Comparison of ENCODE assay signal across 9 mouse cellular contexts in genomic region chr12:112012511-112013270, GRCm38 (mm10). TPM values are rescaled to one million over a fixed set of nuclear protein-coding genes. Genes with fewer than 3 reads are reported as not detected.
A peak's percentile ranks its signal among the peaks of the same experiment; 100 is the strongest.
DNase-seq lines count a peak whose midpoint lies in the region; ATAC-seq lines count a peak whose summit lies in the region.
"Had no signal": no experiment of that assay in that cellular context is flagged by ENCODE, and none has a peak within 500 bp of the region (broad histone marks: within the 10 kb centered on the region; RNA-seq: fewer than 3 reads in every experiment).

No protein-coding gene starts in this region.

- WGBS in hindbrain, embryonic 16.5 days, result 22% methylated on average over 12 of the region's 12 CpGs
- WGBS in liver, embryonic 12.5 days (ENCODE audit: insufficient replicate concordance), result 54% methylated on average over 12 of the region's 12 CpGs

- H3K27ac ChIP-seq in hindbrain, embryonic 16.5 days (ENCODE audit: low read depth, low read length), result no peak overlapping the region
- H3K27ac ChIP-seq in liver, embryonic 12.5 days, result no peak overlapping the region
- H3K27ac ChIP-seq: macrophage had no signal

- no peaks in the 10 kb centered on the region for H3K9me3 ChIP-seq in hindbrain, embryonic 16.5 days (ENCODE audit: control insufficient read depth, low read length)
- no peaks in the 10 kb centered on the region for H3K9me3 ChIP-seq in liver, embryonic 12.5 days (replicated peaks)

- no peaks in the 10 kb centered on the region for H3K36me3 ChIP-seq in hindbrain, embryonic 16.5 days (ENCODE audit: control insufficient read depth, insufficient read depth, low read length)
- no peaks in the 10 kb centered on the region for H3K36me3 ChIP-seq in liver, embryonic 12.5 days

- H3K4me1 ChIP-seq in hindbrain, embryonic 16.5 days (ENCODE audit: control insufficient read depth, insufficient read depth, low read depth, low read length), result peaks cover 6% of the 10 kb centered on the region
- H3K4me1 ChIP-seq in liver, embryonic 12.5 days, result no peaks in the 10 kb centered on the region

- intact Hi-C loops in left cerebral cortex, postnatal 36 days (cut with DNase I), result no loop called here
- intact Hi-C loops in left cerebral cortex, postnatal 14 days (cut with DNase I), result no loop called here

- ATAC-seq in hindbrain, embryonic 16.5 days, result peak; percentile 90
- peak; percentile 59 for ATAC-seq in liver, embryonic 12.5 days

- peak overlapping the region; percentile 15 for H3K4me3 ChIP-seq in hindbrain, embryonic 16.5 days (ENCODE audit: low read length)
- no peak overlapping the region for H3K4me3 ChIP-seq in liver, embryonic 12.5 days

- DNase-seq in A20 (ENCODE audit: low read depth, low spot score), result peak; percentile 87
- DNase-seq in embryo, embryonic 10 days (ENCODE audit: low spot score), result peak; percentile 67
- no peak for DNase-seq in layer of hippocampus, adult 8-10 months (ENCODE audit: low spot score in 2 of 2)
- no peak for DNase-seq in right cerebral cortex, postnatal 4 days
- DNase-seq in left cerebral cortex, postnatal 36 days (ENCODE audit: low spot score in 2 of 2), result no peak
- DNase-seq in left cerebral cortex, postnatal 14 days (ENCODE audit: low spot score in 2 of 2), result no peak

- H3K27me3 ChIP-seq in hindbrain, embryonic 16.5 days (replicated peaks; ENCODE audit: control insufficient read depth, insufficient read depth, low read length), result no peaks in the 10 kb centered on the region
- no peaks in the 10 kb centered on the region for H3K27me3 ChIP-seq in liver, embryonic 12.5 days (replicated peaks)

- peak overlapping the region; percentile 50 for H3K4me2 ChIP-seq in hindbrain, embryonic 16.5 days (ENCODE audit: low read length)
- H3K4me2 ChIP-seq in liver, embryonic 12.5 days, result 0 out of 2 replicates have a peak overlapping the region, but pooled peaks have one; percentile 20

- peak overlapping the region; percentile 44; the same call in 1 of the 2 replicates for H3K9ac ChIP-seq in hindbrain, embryonic 16.5 days (ENCODE audit: low read depth, low read length)
- no peak overlapping the region for H3K9ac ChIP-seq in liver, embryonic 12.5 days

RNA-seq across cellular contexts. Expression of gene Rd3l, which starts 31.6 kb away (rescaled TPM):
- not detected in 2 replicates for polyA plus RNA-seq in hindbrain, embryonic 16.5 days (2015; fragmentation: Nextera tagmentation; extraction: Ambion mirVana)
- polyA plus RNA-seq in liver, embryonic 12.5 days (2016; fragmentation: Nextera tagmentation; extraction: Ambion mirVana), result not detected in 2 replicates
- not detected for total RNA-seq in layer of hippocampus, adult 8-10 months (2022)
- under 1 TPM in 1 of 2 experiments, not detected in 1; 0.32 TPM for total RNA-seq in left cerebral cortex, postnatal 36 days (2021)
- not detected for total RNA-seq in left cerebral cortex, postnatal 14 days (2021)
- polyA plus RNA-seq: macrophage had no signal

RNA-seq across cellular contexts. Expression of gene Tdrd9, which starts 41.3 kb away (rescaled TPM):
- polyA plus RNA-seq in hindbrain, embryonic 16.5 days (2015; fragmentation: Nextera tagmentation; extraction: Ambion mirVana), result 0.24 and 0.29 TPM in 2 replicates
- polyA plus RNA-seq in liver, embryonic 12.5 days (2016; fragmentation: Nextera tagmentation; extraction: Ambion mirVana), result 0.04 and 0.10 TPM in 2 replicates
- 1 to 10 TPM in 2 of 4 experiments, under 1 TPM in 2; 0.14 to 1.8 (median 0.85) TPM for total RNA-seq in layer of hippocampus, adult 8-10 months (2022)
- total RNA-seq in left cerebral cortex, postnatal 36 days (2021), result under 1 TPM in 1 of 2 experiments, not detected in 1; 0.39 TPM
- under 1 TPM; 0.13 to 0.55 TPM for total RNA-seq in left cerebral cortex, postnatal 14 days (2021)
- polyA plus RNA-seq: macrophage had no signal

RNA-seq across cellular contexts. Expression of gene Atp5mpl, which starts 45.9 kb away (rescaled TPM):
- polyA plus RNA-seq in hindbrain, embryonic 16.5 days (2015; fragmentation: Nextera tagmentation; extraction: Ambion mirVana), result 694 and 757 TPM in 2 replicates
- 593 and 604 TPM in 2 replicates for polyA plus RNA-seq in liver, embryonic 12.5 days (2016; fragmentation: Nextera tagmentation; extraction: Ambion mirVana)
- 100 to 1,000 TPM; 350 to 405 (median 378) TPM for total RNA-seq in layer of hippocampus, adult 8-10 months (2022)
- total RNA-seq in left cerebral cortex, postnatal 36 days (2021), result 100 to 1,000 TPM; 339 to 346 TPM
- total RNA-seq in left cerebral cortex, postnatal 14 days (2021), result 100 to 1,000 TPM; 411 to 446 TPM

Comparison
In these comparisons a context has a peak if more than half of its experiments do, and no peak if none do; other contexts are left out.
1. DNase-seq: peak in A20 (single experiment) and embryo, embryonic 10 days (single experiment); none in layer of hippocampus, adult 8-10 months (0 of 2), right cerebral cortex, postnatal 4 days (single experiment), left cerebral cortex, postnatal 36 days (0 of 2) and left cerebral cortex, postnatal 14 days (0 of 2).